Mouse (Mus musculus) CD4-positive, CD25-positive, alpha-beta regulatory T cell, adult 2 months (primary cell): Measurements from ENCODE around the gene Slc16a2.
"Not testable (repeated sequence)": the region's sequence is repeated elsewhere in the genome, so short reads cannot be mapped to it uniquely, and the experiment has no call there.

Experiments
- DNase-seq: peaks from one replicate; pipeline ENCODE4 v3.0.0-alpha.2; 2012; ENCODE audit warnings: low read depth, low spot score

Slc16a2 gene

DNA sequence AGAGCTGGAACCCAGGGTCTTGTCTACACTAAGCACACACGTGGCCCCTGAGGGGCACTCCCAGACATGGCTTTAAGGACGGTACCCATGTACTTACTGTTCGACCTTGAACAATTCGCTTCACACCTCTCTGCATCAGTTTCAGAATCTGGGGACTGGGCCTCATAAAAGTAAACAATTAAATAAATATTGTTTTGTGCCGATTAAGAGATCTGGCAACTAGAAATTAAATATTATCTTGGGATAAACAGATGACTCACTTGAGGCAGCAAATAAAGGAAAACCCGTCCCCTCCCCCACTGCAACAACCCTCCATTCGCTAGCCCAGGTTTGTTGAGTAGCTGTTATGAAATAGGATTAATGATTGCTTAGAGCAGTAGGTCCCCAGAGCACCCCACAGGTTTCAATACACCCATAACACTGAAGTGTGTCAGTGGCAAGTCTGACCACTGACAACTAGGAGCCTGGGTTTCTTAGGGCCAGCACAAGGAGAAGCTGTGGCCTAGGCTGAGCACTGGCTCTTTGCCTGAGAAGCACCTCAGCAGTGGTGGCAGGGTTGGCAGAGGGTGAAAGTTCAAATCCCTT lies 87.7 kb downstream of the Slc16a2 start:
- DNase-seq = no peak

DNA sequence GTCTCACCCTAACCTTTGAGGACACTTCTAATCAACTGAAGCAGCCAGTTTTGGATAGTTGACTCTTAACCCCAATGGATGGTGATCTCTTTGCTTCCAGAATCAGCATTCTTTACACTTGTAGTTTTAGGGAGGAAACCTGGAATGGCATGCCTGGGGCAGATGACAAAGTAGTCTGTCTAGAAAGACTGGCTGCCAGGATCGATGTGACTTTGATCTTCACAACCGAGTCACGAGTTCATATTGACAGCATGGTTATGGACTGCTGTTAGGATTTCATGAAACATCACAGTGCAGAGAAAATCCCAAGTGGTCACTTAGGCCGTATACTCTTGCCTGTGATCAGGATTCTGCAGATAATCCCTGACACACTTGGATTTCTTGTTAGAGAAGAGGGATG lies 88.7 kb downstream of the Slc16a2 start:
- DNase-seq = no peak

DNA sequence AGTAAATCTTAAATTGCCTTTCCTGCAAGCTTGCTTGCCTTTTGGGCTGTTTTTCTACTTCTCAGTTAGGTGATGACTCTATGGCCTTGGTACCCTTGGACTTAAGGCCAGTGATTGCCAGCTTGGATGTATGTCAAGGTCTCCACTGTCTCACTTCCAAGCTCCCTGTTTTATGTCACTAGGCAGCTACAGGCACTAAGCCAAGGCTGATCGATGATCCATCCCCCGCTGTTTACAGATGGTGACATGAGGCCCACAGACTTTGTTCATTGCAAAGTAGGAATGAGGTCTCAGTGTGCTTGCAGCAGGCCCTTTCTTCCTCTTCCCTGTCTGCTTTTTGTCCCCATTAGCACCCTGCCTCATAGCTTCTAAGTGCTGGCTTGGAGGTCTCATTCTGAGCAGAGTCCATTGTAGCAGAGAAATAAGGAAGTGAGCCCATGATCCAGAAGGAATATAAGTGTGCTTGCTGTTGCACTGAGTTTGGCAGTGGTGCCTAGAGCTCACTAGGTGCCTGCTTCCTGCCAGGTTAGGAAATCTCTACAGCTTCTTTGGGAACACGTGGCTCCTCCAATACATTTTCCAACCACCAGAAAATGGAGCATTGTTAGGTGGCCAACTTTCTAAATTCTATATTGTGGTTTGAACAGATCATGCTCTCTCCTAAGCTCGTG lies 89.6 kb downstream of the Slc16a2 start:
- DNase-seq = no peak

DNA sequence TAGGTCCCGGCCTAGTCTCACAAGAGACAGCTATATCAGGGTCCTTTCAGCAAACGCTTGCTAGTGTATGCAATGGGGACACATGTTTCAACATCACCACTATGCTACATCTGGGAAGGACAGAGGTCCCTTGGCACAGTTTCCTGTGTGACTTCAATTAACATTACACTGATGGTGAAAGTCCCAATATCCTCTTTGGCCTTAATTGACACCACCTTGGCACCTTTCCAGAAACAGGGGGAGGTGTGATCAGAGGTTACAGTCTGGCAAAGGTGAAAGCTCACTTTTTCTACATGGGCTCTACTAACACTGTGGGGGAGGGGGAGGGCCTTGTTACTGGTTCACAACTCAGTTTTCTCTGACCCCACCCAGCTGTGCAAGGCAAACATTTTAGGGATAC lies 99.3 kb downstream of the Slc16a2 start:
- no peak for DNase-seq

DNA sequence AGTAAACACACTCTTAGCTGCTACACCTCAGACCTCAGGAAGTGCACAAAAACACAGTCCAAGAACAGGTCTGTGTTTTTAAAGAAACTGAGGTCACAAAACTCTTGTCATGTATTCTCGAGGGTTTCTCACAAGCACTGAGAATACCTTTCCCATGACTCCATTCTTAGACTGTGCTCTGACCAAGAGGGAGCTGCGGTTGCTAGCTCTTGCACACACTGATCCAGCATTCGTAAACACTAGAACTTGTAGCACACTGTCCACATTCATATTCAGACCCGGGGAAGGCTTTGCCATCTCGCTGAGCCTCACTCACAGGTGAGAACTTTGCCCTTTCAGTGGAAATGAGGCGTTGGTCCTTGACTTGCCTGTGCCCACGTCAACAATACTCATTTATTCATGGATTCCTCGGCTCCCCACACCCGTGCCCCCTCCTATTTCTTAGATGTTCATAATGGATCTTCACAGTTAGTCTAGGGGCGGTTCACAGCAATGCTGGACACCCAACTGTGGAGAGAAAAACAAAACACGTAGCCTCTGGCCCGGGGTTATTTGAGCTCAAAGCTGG lies 102.1 kb downstream of the Slc16a2 start:
- no peak for DNase-seq

DNA sequence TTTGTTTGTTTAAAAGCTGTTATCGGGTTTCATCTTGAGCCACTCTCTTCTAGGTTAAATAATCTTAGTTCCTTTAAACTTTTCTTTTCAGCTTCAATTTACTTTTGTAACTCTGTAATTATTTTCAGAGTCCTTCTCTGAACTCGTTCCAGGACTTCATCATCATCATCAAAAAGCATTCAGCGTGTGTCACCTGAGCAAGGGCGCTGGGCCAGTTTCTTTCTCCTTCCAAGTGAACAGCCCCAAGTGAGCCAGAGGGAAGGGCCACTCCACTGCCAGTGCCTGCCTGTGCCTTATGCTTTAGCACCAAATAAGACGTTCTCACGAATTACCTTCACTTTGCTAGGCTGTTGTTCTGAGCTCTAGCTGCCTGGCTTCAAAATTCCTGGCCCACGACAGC lies 108.9 kb downstream of the Slc16a2 start:
- no peak for DNase-seq

DNA sequence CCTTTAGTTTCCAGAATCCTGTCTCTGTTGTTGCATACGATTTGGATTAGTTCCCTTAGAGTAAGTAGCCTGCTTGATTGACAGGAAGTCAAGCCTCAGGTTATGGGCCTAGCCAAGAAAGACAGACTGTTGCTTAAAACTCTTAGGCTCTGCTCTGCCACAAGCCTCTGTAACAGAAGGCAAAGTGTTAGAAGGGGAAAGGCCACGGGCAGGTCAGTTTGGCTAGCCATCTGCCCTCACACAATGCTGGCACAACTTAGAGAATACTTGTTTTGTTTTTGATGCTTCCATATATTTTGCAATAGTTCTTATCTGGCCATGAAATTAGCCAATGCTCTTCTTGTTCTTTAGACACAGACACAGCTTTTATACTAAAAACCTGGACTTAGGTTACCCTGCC lies 112.1 kb downstream of the Slc16a2 start:
- no peak for DNase-seq

DNA sequence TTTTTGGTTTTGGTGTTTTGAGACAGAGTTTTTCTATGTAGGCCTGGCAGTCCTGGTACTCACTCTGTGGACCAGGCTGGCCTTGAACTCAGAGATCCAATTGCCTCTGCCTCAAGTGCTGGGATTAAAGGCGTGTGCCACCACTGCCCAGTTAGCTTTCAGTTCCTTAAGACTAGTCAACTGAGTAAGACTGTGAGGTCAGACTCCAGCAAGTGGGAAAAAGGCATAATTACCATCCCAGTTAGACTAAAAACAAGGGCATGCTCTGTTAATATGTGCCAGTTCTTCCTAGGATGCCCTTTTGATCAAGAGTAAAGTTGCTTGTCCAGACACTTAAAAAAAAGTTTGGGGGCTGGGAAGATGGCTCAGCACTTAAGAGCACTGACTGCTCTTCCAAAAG lies 113.2 kb downstream of the Slc16a2 start:
- no peak for DNase-seq

DNA sequence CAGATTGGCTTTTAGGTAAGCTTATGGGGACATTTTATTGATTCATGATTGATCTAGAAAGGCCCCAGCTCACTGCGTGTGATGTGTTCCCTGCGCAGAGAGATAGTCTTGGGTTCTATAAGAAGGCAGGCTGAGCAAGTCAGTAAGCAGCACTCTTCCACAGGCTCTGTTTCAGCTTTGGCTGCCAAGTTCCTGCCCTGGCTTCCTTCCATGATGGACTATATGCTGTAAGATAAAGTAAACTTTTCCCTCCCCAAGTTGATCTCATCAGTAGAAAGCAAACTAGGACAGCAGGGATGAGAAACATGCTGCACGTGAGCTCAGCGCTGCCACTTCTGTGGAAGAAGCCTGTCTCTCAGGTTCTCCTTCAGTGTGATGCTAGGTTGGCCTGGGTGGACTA lies 117.2 kb downstream of the Slc16a2 start:
- DNase-seq = no peak

DNA sequence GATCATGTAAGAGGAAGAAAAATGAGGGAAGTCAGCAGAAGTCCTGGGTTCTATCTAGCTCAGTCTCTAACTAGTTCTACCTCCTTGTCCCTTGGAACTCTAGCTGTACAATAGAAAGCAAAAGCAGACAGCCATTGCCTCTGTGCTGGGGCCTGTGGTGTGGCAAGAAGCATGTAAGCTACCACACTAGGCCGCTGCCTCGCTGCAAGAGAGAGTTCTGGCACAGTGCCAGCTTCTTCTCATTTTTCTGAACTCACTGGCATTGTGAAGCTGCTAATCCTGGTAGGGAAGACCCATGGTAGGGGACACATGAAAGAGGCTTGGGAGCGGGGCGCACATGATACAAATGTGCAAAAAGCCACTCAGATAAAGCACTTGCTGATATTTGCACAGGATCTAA lies 117.8 kb downstream of the Slc16a2 start:
- no peak for DNase-seq

DNA sequence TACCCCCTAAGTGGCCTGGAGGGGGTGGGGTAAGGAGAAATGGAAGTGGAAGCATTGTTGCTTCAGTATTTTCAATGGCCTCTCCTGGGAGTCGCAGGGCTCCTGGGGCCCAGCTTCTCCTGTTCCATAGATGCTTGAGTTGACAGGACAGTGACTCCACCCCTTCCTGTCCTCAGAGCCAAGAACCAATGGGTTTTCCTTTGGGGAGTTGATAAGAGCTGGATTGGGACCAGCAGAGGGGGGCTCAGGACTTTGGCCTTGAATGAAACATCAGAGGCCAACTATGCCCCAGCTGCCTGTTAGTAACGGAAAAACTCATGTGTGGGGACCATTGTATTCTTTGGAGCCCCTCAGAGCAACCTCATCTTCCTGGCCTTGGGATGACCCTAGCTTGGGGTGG lies 124.0 kb downstream of the Slc16a2 start:
- DNase-seq = no peak

DNA sequence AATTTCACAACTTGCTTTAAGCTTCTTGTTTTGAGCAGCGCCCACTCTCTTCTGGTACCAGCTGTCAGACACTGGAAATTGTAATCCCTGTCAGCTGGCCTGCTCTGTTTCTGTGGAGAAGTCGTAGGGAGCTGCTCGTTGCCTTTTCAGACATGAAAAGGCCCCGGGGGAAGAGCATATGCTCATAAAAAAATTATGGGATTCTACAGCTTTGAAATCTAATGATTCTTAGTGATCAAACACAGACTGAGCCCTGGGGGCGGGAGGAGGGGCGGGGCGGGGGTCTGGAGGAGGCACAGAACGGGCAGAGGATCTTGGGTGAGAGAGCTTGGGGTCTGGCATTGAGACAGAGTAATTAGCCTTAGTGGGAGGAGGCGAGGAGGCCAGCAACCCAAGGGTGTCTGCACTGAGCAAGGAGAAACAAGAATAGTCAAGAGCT lies 125.7 kb downstream of the Slc16a2 start:
- no peak for DNase-seq

DNA sequence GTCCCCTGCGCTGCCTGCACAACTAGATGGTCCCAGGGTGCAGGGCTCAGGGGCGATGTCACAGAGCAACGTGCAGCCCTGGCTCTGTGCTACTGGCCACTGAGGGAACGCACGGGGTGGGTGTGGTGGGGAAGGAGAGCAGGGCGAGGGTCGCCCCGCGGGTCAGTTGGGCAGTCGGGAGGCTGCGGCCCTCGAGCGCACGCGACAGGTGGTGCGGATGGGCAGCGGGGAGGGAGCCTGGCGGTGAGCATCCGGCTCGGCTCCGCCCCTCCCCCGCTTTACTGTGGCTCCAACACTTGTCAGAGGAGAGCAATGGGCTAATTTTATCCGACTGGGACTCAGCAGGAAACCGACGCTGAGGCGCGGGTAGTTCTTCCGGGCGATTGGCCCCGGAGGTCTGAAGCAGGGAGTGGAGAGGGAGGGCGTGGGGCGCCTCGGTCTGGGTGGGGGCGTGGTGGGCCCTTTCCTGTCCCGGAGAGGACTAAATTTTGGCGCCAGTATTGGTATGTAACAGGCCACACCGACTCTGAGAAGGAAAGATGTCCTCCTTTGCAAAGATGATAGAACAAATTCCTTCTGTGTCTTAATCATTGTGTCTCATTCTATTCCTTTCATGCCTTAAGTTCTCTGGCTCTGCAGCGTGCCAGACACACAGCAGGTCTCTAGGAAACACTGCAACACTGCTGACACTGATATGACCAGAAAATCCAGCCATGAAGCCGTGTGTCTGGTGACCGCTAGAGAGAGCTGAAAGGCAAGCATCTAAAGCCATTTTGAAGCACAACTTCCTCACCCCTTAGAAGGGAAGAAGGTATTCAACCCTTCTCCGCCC lies 126.4 kb downstream of the Slc16a2 start:
- peak; percentile 66 for DNase-seq

DNA sequence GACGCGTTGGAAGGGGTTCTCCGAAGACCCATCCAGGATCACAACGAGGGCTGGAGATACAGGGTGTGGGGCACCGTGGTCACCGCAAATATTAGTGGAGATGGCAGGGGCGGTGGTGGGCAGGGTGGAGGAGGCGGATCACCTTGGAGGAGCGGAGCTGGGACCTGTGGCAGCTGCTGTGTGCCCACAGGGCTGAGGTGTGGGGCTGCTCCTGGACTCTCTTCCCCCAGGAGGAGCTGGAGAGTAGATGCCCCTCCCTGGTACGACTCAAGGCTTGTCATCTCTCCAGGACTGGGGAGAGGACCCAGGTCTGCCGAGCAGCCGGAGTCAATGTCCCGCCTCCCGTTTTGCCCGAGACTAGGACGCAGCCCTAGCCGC lies 127.0 kb downstream of the Slc16a2 start:
- peak; percentile 1 for DNase-seq

DNA sequence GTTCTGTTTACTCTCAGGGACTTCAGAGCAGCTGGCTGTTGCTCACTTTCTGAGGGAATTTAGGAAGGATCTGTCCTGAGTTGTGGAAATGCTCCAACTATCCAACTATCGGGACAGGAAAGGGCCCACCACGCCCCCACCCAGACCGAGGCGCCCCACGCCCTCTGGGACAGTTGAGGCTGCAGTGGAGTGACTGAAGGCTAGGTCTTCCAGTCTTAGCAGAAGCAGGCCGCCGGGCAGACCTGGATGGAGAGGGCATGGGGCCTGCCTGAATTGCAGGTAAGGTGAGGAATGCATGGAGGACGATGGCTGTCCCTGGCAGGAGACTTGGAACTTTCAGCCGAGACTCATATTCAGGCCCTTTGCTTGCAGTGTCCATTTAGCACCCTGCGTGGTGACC lies 127.4 kb downstream of the Slc16a2 start:
- DNase-seq = no peak

DNA sequence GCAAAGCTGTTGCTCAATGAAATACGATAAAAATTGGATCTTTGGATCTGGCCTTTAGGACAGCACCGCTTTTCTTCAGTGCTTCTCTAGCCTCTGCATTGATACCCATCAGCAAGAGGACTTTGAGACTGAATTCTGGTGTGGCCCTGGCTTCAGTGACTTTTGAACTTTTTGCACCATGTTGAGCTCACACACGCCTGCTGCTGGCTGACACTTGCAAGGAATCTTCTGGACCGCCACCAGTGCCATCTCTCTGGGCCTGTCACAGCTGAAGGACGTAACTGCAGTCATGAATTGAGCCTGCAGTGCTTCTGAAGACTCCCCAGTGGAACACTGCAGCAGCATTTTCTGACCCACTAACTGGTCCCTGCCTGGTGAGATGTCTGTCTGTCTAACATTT lies 128.9 kb downstream of the Slc16a2 start:
- DNase-seq = no peak

DNA sequence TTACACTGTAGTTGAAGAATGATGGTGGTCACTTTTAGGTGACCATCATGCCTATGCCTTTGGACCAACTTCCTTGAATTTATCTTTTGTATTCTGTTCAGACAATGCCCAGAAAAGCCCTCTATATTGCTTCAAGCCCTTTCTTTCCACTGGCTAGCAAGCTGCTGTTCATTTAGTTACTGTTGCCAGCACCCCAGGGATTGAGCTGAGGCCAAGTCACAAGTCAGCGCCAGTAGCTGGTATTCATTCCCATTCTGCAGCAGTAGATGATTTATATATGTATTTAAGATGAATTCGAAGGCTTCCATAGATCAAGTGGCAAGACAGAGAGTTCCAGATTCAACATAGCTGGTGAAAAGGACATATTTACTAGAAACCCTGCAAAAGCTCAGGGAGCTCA lies 133.2 kb downstream of the Slc16a2 start:
- no peak for DNase-seq

DNA sequence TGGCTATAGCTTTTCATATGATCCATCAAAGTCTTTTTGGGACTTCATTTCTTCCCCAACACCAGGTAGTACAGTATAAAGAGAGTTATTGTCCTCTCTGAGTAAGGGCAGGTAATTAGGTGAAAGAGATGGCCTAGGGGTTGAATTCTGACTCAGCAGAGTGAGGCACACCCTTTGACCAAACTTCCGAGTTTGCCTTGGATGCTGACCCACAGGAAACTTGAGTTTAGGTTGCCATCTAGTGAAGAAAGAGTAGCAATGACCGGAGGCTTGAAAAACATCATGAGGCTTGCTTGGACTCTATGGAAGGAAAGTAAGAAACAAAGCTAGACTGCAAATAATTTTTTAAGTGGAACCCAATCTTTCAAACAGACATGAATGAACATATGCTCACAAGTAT lies 147.1 kb downstream of the Slc16a2 start:
- DNase-seq = no peak

DNA sequence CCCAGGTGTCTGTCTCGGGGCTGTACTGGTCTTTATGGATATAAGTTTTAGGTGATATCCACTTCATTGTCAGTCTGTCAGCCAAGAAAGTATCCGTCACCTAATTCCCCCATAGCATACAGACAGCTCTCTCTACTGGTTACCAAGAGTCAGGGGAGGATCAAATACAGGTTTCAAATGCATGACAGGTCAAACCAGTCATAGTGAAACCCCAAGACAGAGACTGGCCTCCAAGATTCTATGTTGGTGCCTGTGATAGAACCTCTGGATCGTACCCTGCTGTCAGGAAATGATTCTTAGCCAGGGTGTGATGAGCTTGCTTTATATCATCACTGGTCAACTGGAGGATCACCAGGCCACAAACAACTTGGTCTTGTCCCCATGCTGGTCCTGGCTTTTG lies 148.0 kb downstream of the Slc16a2 start:
- DNase-seq = no peak

DNA sequence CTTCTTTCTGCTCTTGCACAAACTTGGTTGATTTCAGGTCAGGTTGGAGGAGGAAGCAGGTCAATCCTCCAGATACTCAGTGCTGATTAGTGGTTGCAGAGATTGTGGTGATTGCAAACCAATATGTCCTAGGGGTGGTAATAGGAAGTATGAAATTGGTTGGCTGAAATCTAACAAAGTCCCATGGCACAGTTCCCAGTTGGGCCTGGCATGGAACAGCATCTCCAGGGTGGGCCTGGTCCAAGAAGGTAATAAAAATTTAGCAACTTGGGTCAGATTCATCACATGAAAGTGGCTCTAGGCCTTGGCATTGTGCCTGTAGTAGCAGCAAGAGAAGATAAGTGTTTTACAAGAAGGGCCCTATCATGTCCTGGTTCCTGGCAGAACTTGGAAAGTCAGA lies 151.5 kb downstream of the Slc16a2 start:
- no peak for DNase-seq

DNA sequence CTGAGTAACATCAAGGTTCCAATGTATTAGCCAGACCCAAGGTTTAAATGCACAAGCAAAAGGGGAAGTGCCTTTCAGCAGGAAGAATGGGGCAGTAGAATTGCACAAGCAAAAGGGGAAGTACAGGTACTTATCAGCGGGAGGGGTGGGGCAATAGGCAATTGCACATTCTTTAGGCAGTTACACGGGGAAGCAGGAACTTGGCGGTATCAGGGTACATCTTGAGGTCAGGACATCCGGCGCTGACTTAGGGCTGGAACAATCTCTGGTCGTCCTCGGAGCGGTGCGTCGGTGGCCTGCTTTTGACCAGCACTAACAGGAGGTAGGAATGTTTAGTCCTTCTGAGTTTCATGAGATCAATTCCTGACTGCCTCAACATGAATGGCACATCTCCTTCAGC lies 157.3 kb downstream of the Slc16a2 start:
- DNase-seq = not testable (repeated sequence)

DNA sequence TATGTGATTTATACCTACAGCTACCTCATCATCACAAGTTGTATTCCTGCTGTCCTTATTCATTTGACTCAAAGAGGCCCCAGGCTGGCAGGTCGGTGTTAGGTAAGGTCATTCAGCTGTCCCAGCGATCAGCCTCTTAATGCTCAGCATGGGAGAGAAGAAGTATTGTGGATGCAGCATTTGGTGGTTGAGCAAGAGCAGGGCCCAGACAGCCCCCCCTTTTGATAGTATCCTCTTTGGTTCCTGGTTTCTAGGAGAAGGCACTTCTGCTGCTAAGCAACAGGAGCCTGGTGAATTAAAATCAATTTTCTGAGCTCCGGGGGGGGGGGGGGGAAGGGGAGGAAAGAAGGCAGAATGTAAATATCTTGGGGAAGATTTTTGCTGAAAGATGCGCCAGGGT lies 162.8 kb downstream of the Slc16a2 start:
- DNase-seq = no peak

DNA sequence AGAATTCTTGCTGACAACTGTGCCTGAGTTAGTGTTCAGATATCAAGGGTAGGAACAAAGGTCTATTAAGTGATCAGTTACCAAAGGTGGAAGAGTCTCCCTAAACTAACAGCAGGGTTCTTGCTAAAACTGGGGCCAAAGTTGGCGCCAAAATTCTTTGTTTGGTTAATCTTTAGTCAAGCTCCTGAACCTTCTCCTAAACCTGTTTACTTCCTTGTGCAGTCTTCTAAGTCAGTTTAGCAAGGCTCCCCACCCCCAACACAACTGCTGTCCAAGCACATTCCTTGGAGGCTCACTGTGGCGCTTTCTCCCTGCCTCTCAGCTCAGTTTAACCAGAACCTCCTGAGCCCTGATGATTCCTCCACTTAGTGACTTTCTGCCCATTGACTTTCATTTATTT lies 168.8 kb downstream of the Slc16a2 start:
- DNase-seq = no peak
